In genomic region chr19:43442269-43442668, GRCm38 (mm10) we compare ENCODE assay signal across 10 mouse cellular contexts. TPM values are rescaled to one million over a fixed set of nuclear protein-coding genes. Genes with fewer than 3 reads are reported as not detected.
DNase-seq lines count a peak whose midpoint lies in the region; ATAC-seq and TF ChIP-seq lines count a peak whose summit lies in the region.
"Had no signal": no experiment of that assay in that cellular context is flagged by ENCODE, and none has a peak within 500 bp of the region (broad histone marks: within the 10 kb centered on the region; RNA-seq: fewer than 3 reads in every experiment).

No protein-coding gene starts in this region.

- H3K27me3 ChIP-seq in kidney, postnatal 0 days (ENCODE audit: insufficient read depth, low read length) = peaks cover 37% of the 10 kb centered on the region
- peaks cover 60% of the 10 kb centered on the region for H3K27me3 ChIP-seq in kidney, embryonic 16.5 days (ENCODE audit: insufficient read depth, low read length)
- H3K27me3 ChIP-seq in hindbrain, embryonic 12.5 days = peaks cover 44% of the 10 kb centered on the region

- no peak overlapping the region for H3K4me3 ChIP-seq in kidney, postnatal 0 days (replicated peaks; ENCODE audit: low read depth, low read length)
- H3K4me3 ChIP-seq in kidney, embryonic 16.5 days (ENCODE audit: low read length) = no peak overlapping the region
- peak overlapping the region; percentile 82; the same call in 1 of the 2 replicates for H3K4me3 ChIP-seq in hindbrain, embryonic 12.5 days
- H3K4me3 ChIP-seq: myocyte had no signal

- no peak for ATAC-seq in kidney, postnatal 0 days (replicated peaks; ENCODE audit: low FRiP score, low read depth)
- no peak for ATAC-seq in kidney, embryonic 16.5 days (ENCODE audit: low FRiP score, low TSS enrichment)
- ATAC-seq in hindbrain, embryonic 12.5 days (ENCODE audit: low FRiP score) = no peak
- ATAC-seq in activated CD4-positive, CD25-positive, alpha-beta regulatory T cell, adult 4 months = no peak

- DNase-seq in kidney, postnatal 0 days (ENCODE audit: low spot score) = peak; percentile 53
- DNase-seq in embryo, embryonic 10 days (ENCODE audit: low spot score) = peak; percentile 54
- DNase-seq in neural tube, embryonic 10.5 days (ENCODE audit: extremely low spot score, low spot score) = peak; percentile 23
- no peak for DNase-seq in left cerebral cortex, adult 8-10 months (ENCODE audit: low spot score in 2 of 2)

- H3K9me3 ChIP-seq in kidney, postnatal 0 days (replicated peaks; ENCODE audit: low read length) = no peaks in the 10 kb centered on the region
- H3K9me3 ChIP-seq in kidney, embryonic 16.5 days (ENCODE audit: low read length) = no peaks in the 10 kb centered on the region
- peaks cover 6% of the 10 kb centered on the region; the same call in 1 of the 2 replicates for H3K9me3 ChIP-seq in hindbrain, embryonic 12.5 days (replicated peaks)
- H3K9me3 ChIP-seq: stomach, embryonic 15.5 days had no signal

- H3K27ac ChIP-seq in kidney, postnatal 0 days = no peak overlapping the region
- no peak overlapping the region for H3K27ac ChIP-seq in kidney, embryonic 16.5 days (ENCODE audit: low read length)
- H3K27ac ChIP-seq in hindbrain, embryonic 12.5 days = no peak overlapping the region
- H3K27ac ChIP-seq: stomach, embryonic 15.5 days had no signal

- no peak overlapping the region for H3K4me2 ChIP-seq in kidney, postnatal 0 days (ENCODE audit: low read length)
- no peak overlapping the region for H3K4me2 ChIP-seq in kidney, embryonic 16.5 days (replicated peaks; ENCODE audit: low read depth, low read length)
- peak overlapping the region; percentile 100 for H3K4me2 ChIP-seq in hindbrain, embryonic 12.5 days (replicated peaks)

- 27% methylated on average over 6 of the region's 6 CpGs for WGBS in kidney, postnatal 0 days
- WGBS in kidney, embryonic 16.5 days = 25% methylated on average over 6 of the region's 6 CpGs
- 40% methylated on average over 6 of the region's 6 CpGs for WGBS in hindbrain, embryonic 12.5 days

- no peak overlapping the region for H3K9ac ChIP-seq in kidney, postnatal 0 days (ENCODE audit: low read depth, low read length)
- H3K9ac ChIP-seq in kidney, embryonic 16.5 days (replicated peaks; ENCODE audit: low read length) = no peak overlapping the region
- no peak overlapping the region for H3K9ac ChIP-seq in hindbrain, embryonic 12.5 days
- H3K9ac ChIP-seq: stomach, embryonic 15.5 days had no signal

- no peak for TF ChIP-seq CTCF in kidney, postnatal 0 days (IDR thresholded peaks at IDR 0.05; ENCODE audit: low read depth)

- peaks cover 9% of the 10 kb centered on the region; the same call in 1 of the 2 replicates for H3K4me1 ChIP-seq in kidney, postnatal 0 days (replicated peaks; ENCODE audit: insufficient read depth, low read length)
- H3K4me1 ChIP-seq in kidney, embryonic 16.5 days (ENCODE audit: insufficient read depth, low read length) = peaks cover 13% of the 10 kb centered on the region
- peaks cover 13% of the 10 kb centered on the region; the same call in 1 of the 2 replicates for H3K4me1 ChIP-seq in hindbrain, embryonic 12.5 days

- H3K36me3 ChIP-seq in kidney, postnatal 0 days (ENCODE audit: insufficient read depth, low read length) = no peaks in the 10 kb centered on the region
- H3K36me3 ChIP-seq in kidney, embryonic 16.5 days (ENCODE audit: insufficient read depth, low read length) = no peaks in the 10 kb centered on the region
- no peaks in the 10 kb centered on the region for H3K36me3 ChIP-seq in hindbrain, embryonic 12.5 days
- H3K36me3 ChIP-seq: stomach, embryonic 15.5 days had no signal

RNA-seq across cellular contexts. Expression of gene Cnnm1, which starts 2.0 kb away (rescaled TPM):
- 0.62 and 1.2 TPM in 2 replicates for polyA plus RNA-seq in kidney, postnatal 0 days (2015; fragmentation: Nextera tagmentation; extraction: Ambion mirVana)
- 0.05 and 0.27 TPM in 2 replicates for polyA plus RNA-seq in kidney, embryonic 16.5 days (2015; fragmentation: Nextera tagmentation; extraction: Ambion mirVana)
- 0.66 and 0.67 TPM in 2 replicates for polyA plus RNA-seq in hindbrain, embryonic 12.5 days (2016; fragmentation: Nextera tagmentation; extraction: Ambion mirVana)
- polyA plus RNA-seq in activated CD4-positive, CD25-positive, alpha-beta regulatory T cell, adult 4 months (2017; shearing (Covaris generic)) = not detected
- total RNA-seq in left cerebral cortex, adult 8-10 months (2022) = 100 to 1,000 TPM in 1 of 4 experiments, 10 to 100 TPM in 3; 92.3 to 104 (median 96.8) TPM
- total RNA-seq: hematopoietic stem cell, adult 5-6 weeks had no signal
- polyA plus RNA-seq: myocyte had no signal

RNA-seq across cellular contexts. Expression of gene Hpse2, which starts 54.1 kb away (rescaled TPM):
- polyA plus RNA-seq in kidney, postnatal 0 days (2015; fragmentation: Nextera tagmentation; extraction: Ambion mirVana) = 0.08 and 0.15 TPM in 2 replicates
- 0.69 and 0.82 TPM in 2 replicates for polyA plus RNA-seq in kidney, embryonic 16.5 days (2015; fragmentation: Nextera tagmentation; extraction: Ambion mirVana)
- 1.3 and 1.6 TPM in 2 replicates for polyA plus RNA-seq in hindbrain, embryonic 12.5 days (2016; fragmentation: Nextera tagmentation; extraction: Ambion mirVana)
- polyA plus RNA-seq in activated CD4-positive, CD25-positive, alpha-beta regulatory T cell, adult 4 months (2017; shearing (Covaris generic)) = under 1 TPM in 1 of 2 experiments, not detected in 1; 0.08 TPM
- total RNA-seq in left cerebral cortex, adult 8-10 months (2022) = under 1 TPM in 3 of 4 experiments, not detected in 1; 0.08 to 0.13 (median 0.09) TPM
- polyA plus RNA-seq: myocyte had no signal

Comparison
In these comparisons a context has a peak if more than half of its experiments do, and no peak if none do; other contexts are left out.
1. DNase-seq: peak in kidney, postnatal 0 days (single experiment), embryo, embryonic 10 days (single experiment) and neural tube, embryonic 10.5 days (single experiment); none in left cerebral cortex, adult 8-10 months (0 of 2).